Mouse (Mus musculus) MEL (cell line): Measurements from ENCODE around the gene Ryk.

Experiments
- CTCF ChIP-seq, 3 experiments: IDR thresholded peaks in 2 of 3; conservative IDR thresholded peaks in 1 of 3; 2 replicates each; pipeline ENCODE4 v1.5.1; 2011 to 2012; ENCODE audit warnings: low read length in 3 of 3, low read depth in 2 of 3, mild to moderate bottlenecking in 2 of 3, improper control_type of control experiment in 1 of 3, inconsistent platforms in 1 of 3, mixed read lengths in 1 of 3, moderate library complexity in 1 of 3; ENCODE audit not compliant: control insufficient read depth in 1 of 3, insufficient read depth in 1 of 3, poor library complexity in 1 of 3, severe bottlenecking in 1 of 3
- KAT2A ChIP-seq: conservative IDR thresholded peaks from 2 replicates; pipeline ENCODE4 v1.6.1; 2012; ENCODE audit warnings: low read depth, low read length, improper control_type of control experiment, inconsistent platforms
- MXI1 ChIP-seq: IDR thresholded peaks from 2 replicates; pipeline ENCODE4 v1.6.1; 2011; ENCODE audit warnings: mild to moderate bottlenecking, low read depth, low read length, improper control_type of control experiment

GRCm38 (mm10) chr9:102811192-102811591 is 23.5 kb upstream of the Ryk start:
- no peak for TF ChIP-seq CTCF (IDR thresholded peaks at IDR 0.05 in 2 of 3, conservative IDR thresholded peaks at IDR 0.05 in 1 of 3; ENCODE audit: control insufficient read depth in 1 of 3, insufficient read depth in 1 of 3, low read depth in 2 of 3, low read length in 3 of 3, poor library complexity in 1 of 3, severe bottlenecking in 1 of 3)
- TF ChIP-seq MXI1, result no peak
- TF ChIP-seq KAT2A, result no peak
